Mouse (Mus musculus): ENCODE data around the gene Wipi2. TPM values are rescaled to one million over a fixed set of nuclear protein-coding genes. Genes with fewer than 3 reads are reported as not detected.

Wipi2 gene
- polyA plus RNA-seq, 1 experiment from 2014 or later = 46.0 TPM

DNA sequence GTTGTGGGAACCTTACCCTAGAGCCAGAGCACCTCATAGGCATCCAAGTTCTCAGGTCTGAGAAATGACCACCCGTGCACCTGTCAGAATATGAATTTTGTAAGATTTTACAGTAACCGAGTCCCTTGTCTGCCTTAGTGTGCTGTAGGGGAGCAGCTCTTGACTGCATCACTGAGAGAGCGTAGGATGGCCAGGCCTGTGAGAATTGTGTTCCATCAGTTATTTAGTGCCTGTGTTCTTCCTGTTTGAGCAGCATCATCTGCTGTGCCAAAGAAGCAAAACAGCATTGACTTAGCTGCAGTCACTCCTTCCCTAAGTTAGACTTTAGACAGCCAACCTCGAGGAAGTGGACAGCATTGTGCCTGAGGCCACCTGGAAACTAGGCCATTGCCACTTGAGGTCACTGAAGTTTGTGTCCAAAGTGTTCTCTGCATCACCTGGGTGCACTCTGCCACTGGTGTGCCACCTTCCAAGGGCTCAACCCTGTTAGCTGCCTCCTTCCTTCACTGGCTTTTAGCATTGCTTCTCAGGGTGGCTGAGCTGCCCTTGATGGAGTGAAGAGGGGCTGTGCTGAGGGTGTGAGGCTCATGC, 22.1 kb downstream of the Wipi2 start:
- Histone ChIP-seq H3K9ac (no peak overlapping the region), H3K27ac (peak overlapping the region; percentile 26; the same call in 1 of the 2 replicates)
- DNase-seq (ENCODE audit: low spot score) = no peak

DNA sequence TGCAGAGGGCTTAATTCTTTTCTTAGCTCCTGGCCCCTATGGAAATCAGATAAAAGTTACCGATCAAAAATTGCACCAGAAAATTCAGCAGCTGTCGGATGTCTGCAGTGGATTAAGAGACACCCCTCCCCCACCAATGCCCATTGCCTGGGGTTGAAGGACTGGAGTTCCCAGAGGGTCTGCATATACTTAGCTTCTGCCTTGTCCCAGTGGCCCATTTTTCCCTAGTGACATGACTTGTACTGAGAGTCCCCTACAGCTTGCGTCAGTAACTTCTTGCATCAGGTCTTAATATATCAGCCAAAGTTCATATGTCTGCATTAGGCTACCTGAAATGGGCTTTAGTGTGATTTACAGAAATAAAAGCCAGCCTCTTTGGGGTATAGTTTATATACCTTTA, 22.9 kb downstream of the Wipi2 start:
- 30% methylated on average over 3 of the region's 3 CpGs for WGBS
- ATAC-seq (ENCODE audit: low FRiP score) = no peak
- Histone ChIP-seq H3K4me1 (replicated peaks; ENCODE audit: control insufficient read depth, insufficient read depth, low read length) (peaks cover 12% of the 10 kb centered on the region), H3K36me3 (replicated peaks; ENCODE audit: control insufficient read depth, insufficient read depth) (peaks cover 5% of the 10 kb centered on the region), H3K27me3 (ENCODE audit: control insufficient read depth, insufficient read depth, low read length) (no peaks in the 10 kb centered on the region), H3K9me3 (ENCODE audit: control insufficient read depth, low read length) (no peaks in the 10 kb centered on the region), H3K9ac (no peak overlapping the region), H3K27ac (0 out of 2 replicates have a peak overlapping the region, but pooled peaks have one; percentile 26), H3K4me2 (replicated peaks) (no peak overlapping the region), H3K4me3 (replicated peaks; ENCODE audit: low read length) (no peak overlapping the region)
- no peak for DNase-seq (ENCODE audit: low spot score)

More for the DNA sequence above, 22.1 kb downstream of the Wipi2 start:
- no peaks in the 10 kb centered on the region for H3K27me3 ChIP-seq (ENCODE audit: control insufficient read depth, insufficient read depth, low read length)
- peaks cover 12% of the 10 kb centered on the region for H3K4me1 ChIP-seq (replicated peaks; ENCODE audit: control insufficient read depth, insufficient read depth, low read length)
- no peak overlapping the region for H3K4me3 ChIP-seq (replicated peaks; ENCODE audit: low read length)
- peaks cover 9% of the 10 kb centered on the region for H3K36me3 ChIP-seq (replicated peaks; ENCODE audit: control insufficient read depth, insufficient read depth)
- no peak for ATAC-seq (ENCODE audit: low FRiP score)
- H3K4me2 ChIP-seq (replicated peaks) = no peak overlapping the region
- WGBS = 89% methylated on average over 4 of the region's 4 CpGs
- H3K9me3 ChIP-seq (ENCODE audit: control insufficient read depth, low read length) = no peaks in the 10 kb centered on the region

DNA sequence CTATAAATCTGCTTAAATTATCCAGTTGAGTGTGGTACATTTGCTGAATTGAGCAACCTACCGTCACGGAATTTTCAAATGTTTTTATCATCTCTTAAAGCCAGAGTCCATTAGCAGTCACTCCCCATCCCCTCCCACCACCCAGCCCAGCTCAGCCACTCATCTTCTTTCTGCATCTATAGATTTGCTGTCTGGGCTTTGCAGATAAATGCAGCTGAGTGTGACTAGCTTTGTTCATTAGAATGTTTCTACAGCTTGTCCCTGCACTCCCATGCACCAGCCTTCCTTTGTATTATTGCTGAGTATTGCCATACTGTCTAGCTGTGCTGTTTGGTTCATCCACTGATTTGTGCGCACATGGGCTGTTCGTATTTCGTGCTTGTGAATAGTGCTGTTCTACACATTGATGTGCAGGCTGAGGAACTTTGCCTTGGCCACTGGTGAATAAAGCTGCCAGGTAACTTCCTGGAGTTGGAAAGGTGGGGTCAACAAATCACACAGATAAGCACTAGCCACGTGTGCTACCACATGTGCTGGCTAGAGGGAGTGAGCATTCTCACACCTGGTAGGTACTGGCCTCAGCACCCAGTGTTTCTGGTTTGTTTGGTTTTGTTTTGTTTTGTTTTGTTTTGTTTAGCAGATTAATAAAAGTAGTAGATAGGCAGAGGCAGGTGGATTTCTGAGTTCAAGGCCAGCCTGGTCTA, 23.4 kb downstream of the Wipi2 start:
- H3K36me3 ChIP-seq (replicated peaks; ENCODE audit: control insufficient read depth, insufficient read depth) = peaks cover 8% of the 10 kb centered on the region
- no peak overlapping the region for H3K4me3 ChIP-seq (replicated peaks; ENCODE audit: low read length)
- no peaks in the 10 kb centered on the region for H3K9me3 ChIP-seq (ENCODE audit: control insufficient read depth, low read length)
- H3K27me3 ChIP-seq (ENCODE audit: control insufficient read depth, insufficient read depth, low read length) = no peaks in the 10 kb centered on the region
- DNase-seq (ENCODE audit: low spot score) (no peak), ATAC-seq (ENCODE audit: low FRiP score) (no peak)
- H3K27ac ChIP-seq = peak overlapping the region; percentile 21; the same call in 1 of the 2 replicates
- peaks cover 12% of the 10 kb centered on the region for H3K4me1 ChIP-seq (replicated peaks; ENCODE audit: control insufficient read depth, insufficient read depth, low read length)
- WGBS = 70% methylated on average over 6 of the region's 6 CpGs
- no peak overlapping the region for H3K4me2 ChIP-seq (replicated peaks)
- H3K9ac ChIP-seq = no peak overlapping the region

DNA sequence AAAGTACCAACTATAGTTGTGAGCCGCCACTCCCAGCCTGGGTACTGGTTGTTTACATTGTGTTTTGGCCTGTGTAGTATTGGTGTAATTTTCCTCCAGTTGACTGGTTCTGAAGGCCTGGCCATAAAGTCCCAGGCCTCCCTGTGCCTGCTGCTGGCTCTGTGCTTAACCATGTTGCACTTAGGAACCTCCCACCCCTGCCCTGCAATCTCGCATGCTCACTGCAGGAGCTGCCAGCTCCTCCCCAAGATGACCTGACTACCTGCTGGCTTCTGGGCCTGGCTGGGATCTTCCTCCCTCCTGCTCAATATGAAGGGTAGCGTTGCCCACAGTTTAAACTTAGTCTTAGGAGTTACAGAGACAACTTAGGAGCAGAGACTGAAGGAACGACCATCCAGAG, 24.8 kb downstream of the Wipi2 start:
- H3K4me1 ChIP-seq (replicated peaks; ENCODE audit: control insufficient read depth, insufficient read depth, low read length) = peaks cover 12% of the 10 kb centered on the region
- 78% methylated on average over 4 of the region's 4 CpGs for WGBS
- ATAC-seq (ENCODE audit: low FRiP score) (no peak), DNase-seq (ENCODE audit: low spot score) (no peak)
- no peaks in the 10 kb centered on the region for H3K27me3 ChIP-seq (ENCODE audit: control insufficient read depth, insufficient read depth, low read length)
- H3K4me3 ChIP-seq (replicated peaks; ENCODE audit: low read length) = no peak overlapping the region
- H3K9me3 ChIP-seq (ENCODE audit: control insufficient read depth, low read length) = no peaks in the 10 kb centered on the region
- H3K9ac ChIP-seq = no peak overlapping the region
- no peak overlapping the region for H3K4me2 ChIP-seq (replicated peaks)
- no peak overlapping the region for H3K27ac ChIP-seq
- H3K36me3 ChIP-seq (replicated peaks; ENCODE audit: control insufficient read depth, insufficient read depth) = peaks cover 16% of the 10 kb centered on the region

DNA sequence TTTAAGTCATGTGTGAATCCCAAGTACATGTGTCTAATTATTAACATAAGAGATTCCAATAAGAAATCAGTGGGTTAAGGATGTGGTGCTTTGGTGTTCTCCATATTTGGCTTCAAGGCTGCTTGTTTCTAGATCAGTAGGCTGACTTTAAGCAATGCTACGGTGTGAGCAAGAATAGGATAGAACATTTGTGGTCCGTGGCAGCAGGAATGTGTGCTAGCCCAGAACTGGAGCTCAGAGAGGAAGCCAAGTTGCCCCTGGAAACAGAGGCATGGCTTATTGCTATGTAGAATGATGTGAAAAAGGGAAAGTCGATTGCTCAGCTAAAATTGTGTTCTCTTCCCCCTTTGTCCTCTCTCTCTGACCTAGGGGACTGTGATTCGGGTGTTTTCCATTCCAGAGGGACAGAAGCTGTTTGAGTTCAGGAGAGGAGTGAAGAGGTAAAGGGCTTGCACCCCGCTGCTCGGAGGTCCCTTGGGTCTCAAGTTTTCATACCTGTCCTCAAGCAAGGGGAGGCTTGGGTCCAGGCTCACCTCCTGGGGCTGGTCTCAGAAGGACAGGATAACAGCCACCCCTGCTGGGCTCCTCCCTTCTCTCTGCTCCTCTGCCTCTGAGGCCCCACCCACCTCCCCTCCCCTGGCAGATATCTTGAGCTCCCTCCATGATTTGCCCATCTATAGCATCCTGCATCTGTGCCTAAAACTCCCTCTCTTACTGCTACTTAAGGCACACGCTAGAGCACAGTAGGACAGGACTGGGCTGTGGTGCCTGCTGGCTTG, 33.3 kb downstream of the Wipi2 start:
- Histone ChIP-seq H3K4me2 (replicated peaks) (no peak overlapping the region), H3K27ac (no peak overlapping the region), H3K36me3 (replicated peaks; ENCODE audit: control insufficient read depth, insufficient read depth) (peaks cover 100% of the 10 kb centered on the region), H3K27me3 (ENCODE audit: control insufficient read depth, insufficient read depth, low read length) (no peaks in the 10 kb centered on the region), H3K9me3 (ENCODE audit: control insufficient read depth, low read length) (no peaks in the 10 kb centered on the region), H3K4me1 (replicated peaks; ENCODE audit: control insufficient read depth, insufficient read depth, low read length) (no peaks in the 10 kb centered on the region), H3K4me3 (replicated peaks; ENCODE audit: low read length) (no peak overlapping the region), H3K9ac (no peak overlapping the region)
- WGBS = 80% methylated on average over 7 of the region's 7 CpGs
- DNase-seq (ENCODE audit: low spot score) (no peak), ATAC-seq (ENCODE audit: low FRiP score) (no peak)

DNA sequence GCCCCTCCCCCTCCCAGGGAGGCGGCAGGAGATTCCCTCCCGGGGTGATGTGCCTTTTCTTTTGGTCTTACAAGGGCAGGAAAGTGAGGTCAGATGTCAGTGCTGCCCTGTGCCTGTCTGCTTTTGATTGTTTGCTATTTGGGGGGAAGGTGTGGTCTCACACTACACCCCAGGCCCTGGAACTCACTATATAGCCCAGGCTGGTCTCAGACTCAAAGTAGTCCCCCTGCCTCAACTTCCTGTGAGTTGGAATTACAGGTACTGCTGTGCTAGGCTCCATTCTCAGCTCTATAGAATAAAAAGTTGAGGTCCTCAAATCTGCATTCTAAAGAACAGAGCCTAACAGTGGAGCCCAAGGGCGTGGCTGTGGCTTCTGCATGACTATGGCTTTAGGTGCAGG, 40.4 kb downstream of the Wipi2 start:
- Histone ChIP-seq H3K4me1 (replicated peaks; ENCODE audit: control insufficient read depth, insufficient read depth, low read length) (no peaks in the 10 kb centered on the region), H3K36me3 (replicated peaks; ENCODE audit: control insufficient read depth, insufficient read depth) (peaks cover 73% of the 10 kb centered on the region), H3K27me3 (ENCODE audit: control insufficient read depth, insufficient read depth, low read length) (no peaks in the 10 kb centered on the region), H3K9me3 (ENCODE audit: control insufficient read depth, low read length) (no peaks in the 10 kb centered on the region), H3K27ac (no peak overlapping the region), H3K4me3 (replicated peaks; ENCODE audit: low read length) (no peak overlapping the region), H3K4me2 (replicated peaks) (no peak overlapping the region), H3K9ac (no peak overlapping the region)
- ATAC-seq (ENCODE audit: low FRiP score) (no peak), DNase-seq (ENCODE audit: low spot score) (no peak)
- WGBS = 43% methylated on average over 3 of the region's 3 CpGs

DNA sequence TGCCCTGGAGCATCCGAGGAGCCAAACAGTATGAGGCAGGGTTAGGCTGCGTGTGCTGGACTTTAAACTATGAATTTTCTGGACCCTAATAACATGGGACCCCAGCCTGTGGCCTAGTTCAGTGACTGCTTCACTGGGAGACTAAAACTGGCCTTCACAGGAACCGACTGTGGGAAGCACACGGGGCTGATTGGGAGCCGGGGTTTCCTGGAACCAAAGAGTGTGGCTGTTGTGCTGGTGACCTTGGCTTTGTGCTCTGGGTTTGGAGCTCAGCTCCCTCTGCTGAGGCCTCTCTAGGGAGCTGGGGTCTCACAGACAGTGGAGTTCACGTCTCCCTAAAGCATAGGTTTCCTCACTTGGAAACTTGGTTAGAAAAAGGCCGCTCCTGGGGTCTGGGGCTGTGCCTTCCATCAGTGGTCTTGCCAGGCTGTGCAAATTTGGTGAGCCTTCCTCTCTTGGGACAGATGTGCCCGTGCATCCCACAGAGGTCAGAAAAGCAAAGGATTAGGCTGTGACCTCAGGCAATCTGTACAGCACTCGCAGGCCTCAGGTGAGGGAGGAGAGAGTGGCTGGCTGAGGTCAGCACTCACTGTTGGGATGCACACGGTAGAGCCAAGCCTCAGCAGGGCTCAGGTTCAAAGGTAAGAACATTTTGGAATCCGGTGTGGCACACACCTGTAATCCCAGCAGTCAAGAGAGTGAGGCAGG, 41.2 kb downstream of the Wipi2 start:
- no peak overlapping the region for H3K9ac ChIP-seq
- H3K27me3 ChIP-seq (ENCODE audit: control insufficient read depth, insufficient read depth, low read length) = no peaks in the 10 kb centered on the region
- DNase-seq (ENCODE audit: low spot score) (no peak), ATAC-seq (ENCODE audit: low FRiP score) (no peak)
- no peak overlapping the region for H3K4me2 ChIP-seq (replicated peaks)
- H3K27ac ChIP-seq = no peak overlapping the region
- no peaks in the 10 kb centered on the region for H3K4me1 ChIP-seq (replicated peaks; ENCODE audit: control insufficient read depth, insufficient read depth, low read length)
- H3K4me3 ChIP-seq (replicated peaks; ENCODE audit: low read length) = no peak overlapping the region
- no peaks in the 10 kb centered on the region for H3K9me3 ChIP-seq (ENCODE audit: control insufficient read depth, low read length)
- H3K36me3 ChIP-seq (replicated peaks; ENCODE audit: control insufficient read depth, insufficient read depth) = peaks cover 65% of the 10 kb centered on the region
- 91% methylated on average over 11 of the region's 11 CpGs for WGBS

DNA sequence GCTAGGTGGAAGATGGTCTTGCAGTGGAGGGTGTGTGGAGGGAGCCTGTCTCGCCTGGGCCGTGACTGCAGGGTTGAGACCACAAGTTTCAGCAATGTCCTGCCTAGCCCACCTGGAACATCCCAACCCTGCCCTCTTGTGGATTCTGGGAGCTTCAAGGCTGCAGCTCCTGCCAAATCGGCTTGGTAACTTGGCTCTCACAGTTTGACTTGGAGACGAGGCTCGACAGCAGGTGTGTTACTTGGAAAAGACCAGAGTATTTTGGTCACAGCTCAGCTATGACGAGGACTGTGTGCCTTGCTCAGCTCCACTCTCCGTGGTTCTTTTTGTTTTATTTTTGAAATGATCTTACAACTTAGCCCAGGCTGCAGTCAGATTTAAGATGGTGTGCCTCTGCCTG, 42.2 kb downstream of the Wipi2 start:
- Histone ChIP-seq H3K4me3 (replicated peaks; ENCODE audit: low read length) (no peak overlapping the region), H3K4me1 (replicated peaks; ENCODE audit: control insufficient read depth, insufficient read depth, low read length) (no peaks in the 10 kb centered on the region), H3K9ac (no peak overlapping the region), H3K4me2 (replicated peaks) (no peak overlapping the region), H3K27me3 (ENCODE audit: control insufficient read depth, insufficient read depth, low read length) (no peaks in the 10 kb centered on the region), H3K9me3 (ENCODE audit: control insufficient read depth, low read length) (no peaks in the 10 kb centered on the region), H3K36me3 (replicated peaks; ENCODE audit: control insufficient read depth, insufficient read depth) (peaks cover 55% of the 10 kb centered on the region), H3K27ac (no peak overlapping the region)
- DNase-seq (ENCODE audit: low spot score) = no peak
- WGBS = 87% methylated on average over 7 of the region's 7 CpGs
- ATAC-seq (ENCODE audit: low FRiP score) = no peak

DNA sequence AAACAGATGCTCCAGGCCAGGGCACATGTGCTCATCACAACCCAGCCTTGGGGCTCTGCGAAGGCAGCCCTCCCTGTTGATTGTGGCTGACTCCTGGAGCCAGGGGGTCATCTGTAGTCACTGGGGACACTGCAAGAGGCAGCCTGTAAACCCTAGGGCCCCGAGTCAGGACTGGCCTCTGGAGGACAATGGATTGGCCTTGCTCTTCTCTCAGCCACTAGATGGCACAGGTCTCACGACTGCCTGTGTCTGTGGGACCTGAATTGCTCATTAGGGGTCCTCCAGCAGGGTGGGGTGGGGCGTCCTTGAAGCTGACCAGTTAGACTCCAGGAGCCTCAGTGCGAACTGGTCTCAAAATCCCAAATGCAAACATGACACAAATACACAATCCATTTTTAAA, 45.6 kb downstream of the Wipi2 start:
- peak; percentile 50 for DNase-seq (ENCODE audit: low spot score)
- Histone ChIP-seq H3K4me2 (replicated peaks) (no peak overlapping the region), H3K4me3 (replicated peaks; ENCODE audit: low read length) (no peak overlapping the region), H3K27ac (no peak overlapping the region), H3K36me3 (replicated peaks; ENCODE audit: control insufficient read depth, insufficient read depth) (peaks cover 22% of the 10 kb centered on the region), H3K9me3 (ENCODE audit: control insufficient read depth, low read length) (no peaks in the 10 kb centered on the region), H3K9ac (0 out of 2 replicates have a peak overlapping the region, but pooled peaks have one; percentile 25), H3K4me1 (replicated peaks; ENCODE audit: control insufficient read depth, insufficient read depth, low read length) (no peaks in the 10 kb centered on the region), H3K27me3 (ENCODE audit: control insufficient read depth, insufficient read depth, low read length) (no peaks in the 10 kb centered on the region)
- 23% methylated on average over 5 of the region's 5 CpGs for WGBS
- peak; percentile 60; the same call in 1 of the 2 replicates for ATAC-seq (ENCODE audit: low FRiP score)

Measured in hindbrain, embryonic 14.5 days (tissue).